5 mouse cellular contexts compared by ENCODE assay signal in the genomic region with DNA sequence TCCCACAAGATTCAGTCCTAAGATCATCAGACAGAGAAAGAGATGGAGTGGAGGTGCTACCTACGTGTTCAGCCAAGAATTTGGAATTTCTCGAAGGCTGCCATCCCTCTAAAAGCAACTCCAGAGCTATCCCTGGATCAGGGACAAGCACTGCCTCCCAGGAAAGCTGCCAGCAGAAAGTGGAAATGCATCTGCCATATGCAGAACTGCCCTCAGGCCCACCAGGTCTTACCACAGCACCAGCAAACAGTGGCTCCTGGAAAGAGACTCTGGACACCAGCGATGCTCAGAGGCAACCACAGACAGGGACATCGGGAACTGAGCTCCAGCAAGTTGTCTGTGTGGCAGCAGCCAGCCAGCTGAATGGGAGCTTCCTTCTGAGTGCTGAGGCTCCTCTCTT.
"Had no signal": no experiment of that assay in that cellular context is flagged by ENCODE, and none has a peak within 500 bp of the region (broad histone marks: within the 10 kb centered on the region; RNA-seq: fewer than 3 reads in every experiment).

No protein-coding gene starts in this region.

- DNase-seq: heart, postnatal 10 days; heart, postnatal 4 days; kidney, postnatal 4 days; liver; liver, embryonic 13.5 days had no signal
